Mouse (Mus musculus) adrenal gland, adult 18-20 months (tissue): ENCODE results near the gene Fkbp8. TPM values are rescaled to one million over a fixed set of nuclear protein-coding genes. Genes with fewer than 3 reads are reported as not detected.
A peak's percentile ranks its signal among the peaks of the same experiment; 100 is the strongest.
"Not testable (repeated sequence)": the region's sequence is repeated elsewhere in the genome, so short reads cannot be mapped to it uniquely, and the experiment has no call there.

Source experiments
- DNase-seq, 2 experiments: peaks; one replicate each; pipeline ENCODE4 v3.0.0; 2021 to 2022; ENCODE audit warnings: low spot score in 2 of 2
- total RNA-seq, 2 experiments: library from RNA; stranded (reverse); gene quantifications; 1 replicate in 1 of 2; 2 replicates in 1 of 2; pipeline ENCODE4 v1.2.3; 2021

The Fkbp8 gene
- total RNA-seq, 2 experiments from 2014 or later = 257 to 332 TPM

DNA sequence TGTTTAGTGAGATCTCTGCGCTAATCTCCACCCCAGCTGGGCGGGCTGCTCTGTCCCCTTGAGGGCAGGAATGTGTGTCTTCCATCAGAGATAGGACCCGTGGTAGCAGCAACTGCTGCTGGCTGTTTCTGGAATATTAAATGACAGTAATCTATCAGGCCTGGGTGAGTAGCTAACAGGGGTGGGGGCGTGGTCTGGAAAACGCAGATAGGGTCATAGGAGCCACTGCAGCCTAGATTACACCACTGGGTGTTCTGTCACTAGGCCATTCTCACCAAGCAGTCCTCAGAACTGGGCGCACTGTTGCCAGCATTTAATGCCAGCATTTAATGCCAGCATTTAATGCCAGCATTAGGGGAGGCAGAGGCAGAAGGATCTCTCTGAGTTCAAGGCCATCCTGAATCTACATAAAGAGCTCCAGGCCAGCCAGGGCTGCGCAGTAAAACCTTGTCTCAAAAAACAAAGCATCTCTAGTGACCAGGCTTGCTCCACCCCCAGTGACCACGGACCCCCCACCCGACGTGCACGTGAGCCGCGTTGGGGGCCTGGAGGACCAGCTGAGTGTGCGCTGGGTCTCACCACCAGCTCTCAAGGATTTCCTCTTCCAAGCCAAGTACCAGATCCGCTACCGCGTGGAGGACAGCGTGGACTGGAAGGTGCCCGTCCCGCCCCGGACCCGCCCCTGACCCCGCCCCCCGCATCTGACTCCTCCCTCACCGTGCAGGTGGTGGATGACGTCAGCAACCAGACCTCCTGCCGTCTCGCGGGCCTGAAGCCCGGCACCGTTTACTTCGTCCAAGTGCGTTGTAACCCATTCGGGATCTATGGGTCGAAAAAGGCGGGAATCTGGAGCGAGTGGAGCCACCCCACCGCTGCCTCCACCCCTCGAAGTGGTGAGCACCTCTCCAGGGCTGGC is 26.9 kb upstream of the Fkbp8 start:
- no peak for DNase-seq

DNA sequence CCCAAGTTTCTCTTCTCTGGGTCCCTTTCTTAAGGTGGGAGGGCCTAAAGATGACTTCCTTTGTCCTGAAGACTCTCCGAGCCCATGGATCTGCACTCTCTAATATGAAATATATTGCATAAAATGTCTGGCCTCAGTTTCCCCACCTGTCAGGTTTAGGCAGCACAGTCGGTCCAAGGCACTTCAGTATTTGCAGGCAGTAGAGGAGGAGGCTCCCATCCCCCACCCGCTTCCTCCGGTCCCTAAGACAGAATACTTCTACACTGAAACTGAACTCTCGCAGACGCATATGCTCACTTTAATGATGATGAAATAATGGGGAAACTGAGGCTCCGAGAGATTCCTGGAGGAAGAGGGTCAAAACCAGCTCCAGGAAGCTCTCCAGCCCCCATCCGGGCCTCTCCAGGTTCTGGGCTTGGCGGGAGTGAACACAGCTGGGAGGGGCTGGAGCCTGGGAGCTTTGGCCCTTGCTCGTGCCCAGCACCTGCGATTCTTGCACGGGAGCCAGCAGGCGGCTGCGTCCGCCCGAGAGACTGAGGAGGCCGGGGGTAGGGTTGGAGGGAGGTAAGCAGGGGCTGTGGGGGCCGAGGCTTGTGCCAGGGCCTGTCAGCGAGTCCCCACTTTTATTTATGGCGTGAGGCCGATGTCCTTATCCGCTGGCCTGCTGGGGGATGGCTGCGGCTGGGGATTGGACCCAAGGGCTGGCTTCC is 25.5 kb upstream of the Fkbp8 start:
- DNase-seq = no peak

DNA sequence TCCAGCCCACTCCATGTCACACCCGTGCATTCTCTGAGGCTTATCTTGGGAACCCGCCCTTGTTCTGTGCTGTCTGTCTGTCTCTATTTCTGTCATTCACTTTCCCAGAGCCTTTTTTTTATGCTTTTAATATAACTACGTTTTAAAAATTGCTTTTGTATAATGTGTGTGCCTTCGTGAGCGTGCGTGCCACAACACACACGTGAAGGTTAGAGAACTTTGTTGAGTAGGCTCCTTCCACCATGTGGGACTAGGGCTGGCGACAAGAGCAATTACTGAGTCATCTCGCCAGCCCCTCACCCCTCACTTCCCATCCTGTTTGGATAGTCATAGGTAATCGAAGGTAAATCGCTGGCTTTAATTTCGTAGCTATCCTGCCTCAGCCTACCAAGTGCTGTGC is 25.0 kb upstream of the Fkbp8 start:
- DNase-seq = no peak

DNA sequence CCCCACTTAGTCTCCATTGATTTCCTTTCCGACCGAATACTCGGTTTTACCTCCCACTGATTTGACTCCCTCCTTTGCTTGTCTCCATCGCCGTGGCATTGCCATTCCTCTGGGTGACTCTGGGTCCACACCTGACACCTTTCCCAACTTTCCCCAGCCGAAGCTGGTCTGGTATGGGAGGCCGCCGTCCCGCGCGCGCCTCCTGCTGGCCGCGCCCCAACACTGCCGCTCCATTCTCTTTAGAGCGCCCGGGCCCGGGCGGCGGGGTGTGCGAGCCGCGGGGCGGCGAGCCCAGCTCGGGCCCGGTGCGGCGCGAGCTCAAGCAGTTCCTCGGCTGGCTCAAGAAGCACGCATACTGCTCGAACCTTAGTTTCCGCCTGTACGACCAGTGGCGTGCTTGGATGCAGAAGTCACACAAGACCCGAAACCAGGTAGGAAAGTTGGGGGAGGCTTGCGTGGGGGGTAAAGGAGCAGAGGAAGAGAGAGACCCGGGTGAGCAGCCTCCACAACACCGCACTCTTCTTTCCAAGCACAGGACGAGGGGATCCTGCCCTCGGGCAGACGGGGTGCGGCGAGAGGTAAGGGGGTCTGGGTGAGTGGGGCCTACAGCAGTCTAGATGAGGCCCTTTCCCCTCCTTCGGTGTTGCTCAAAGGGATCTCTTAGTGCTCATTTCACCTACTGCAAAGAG is 24.3 kb upstream of the Fkbp8 start:
- peak; percentile 62 to 66 for DNase-seq

DNA sequence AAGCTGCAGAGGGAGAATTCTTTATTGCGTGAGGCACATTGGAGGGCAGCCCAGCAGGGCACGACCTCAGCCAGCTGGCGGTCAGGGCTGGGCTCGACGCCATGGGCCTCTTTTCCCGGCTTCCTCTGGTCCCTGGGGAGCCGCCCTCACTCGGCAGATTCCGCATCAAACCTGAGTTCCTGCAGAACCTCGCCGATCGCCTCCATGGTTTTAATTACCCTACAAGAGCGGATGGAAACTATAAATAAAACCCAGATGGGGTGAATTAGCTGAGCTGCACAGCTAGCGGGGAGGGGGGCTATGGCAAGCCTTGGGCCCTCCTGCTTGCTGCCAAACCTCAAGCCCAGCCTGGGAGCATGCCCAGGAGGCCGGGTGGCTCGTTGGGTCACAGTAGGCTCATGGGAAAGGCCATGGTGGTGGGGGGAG is 23.2 kb upstream of the Fkbp8 start:
- DNase-seq = peak in 1 of 2 experiments; percentile 65

DNA sequence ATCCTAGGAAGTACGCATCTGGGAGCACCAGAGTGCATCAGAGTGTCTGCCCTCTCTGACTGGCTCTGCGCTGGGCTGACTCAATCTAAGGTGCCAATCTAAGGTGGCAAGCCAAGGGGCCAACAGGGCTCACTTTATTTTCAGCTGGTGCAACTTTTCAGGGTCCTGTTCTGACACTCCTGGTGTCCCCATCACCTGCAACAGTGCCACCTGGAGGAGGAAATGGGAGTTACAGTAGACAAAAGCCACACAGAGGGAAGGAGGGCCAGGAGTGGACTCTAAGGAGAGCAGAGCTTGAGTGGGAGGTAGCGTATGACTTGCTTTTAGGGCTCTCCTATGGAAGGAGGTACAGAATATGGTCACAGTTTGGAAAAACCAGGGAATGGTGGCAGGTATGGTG is 22.7 kb upstream of the Fkbp8 start:
- peak; percentile 79 to 80 for DNase-seq

DNA sequence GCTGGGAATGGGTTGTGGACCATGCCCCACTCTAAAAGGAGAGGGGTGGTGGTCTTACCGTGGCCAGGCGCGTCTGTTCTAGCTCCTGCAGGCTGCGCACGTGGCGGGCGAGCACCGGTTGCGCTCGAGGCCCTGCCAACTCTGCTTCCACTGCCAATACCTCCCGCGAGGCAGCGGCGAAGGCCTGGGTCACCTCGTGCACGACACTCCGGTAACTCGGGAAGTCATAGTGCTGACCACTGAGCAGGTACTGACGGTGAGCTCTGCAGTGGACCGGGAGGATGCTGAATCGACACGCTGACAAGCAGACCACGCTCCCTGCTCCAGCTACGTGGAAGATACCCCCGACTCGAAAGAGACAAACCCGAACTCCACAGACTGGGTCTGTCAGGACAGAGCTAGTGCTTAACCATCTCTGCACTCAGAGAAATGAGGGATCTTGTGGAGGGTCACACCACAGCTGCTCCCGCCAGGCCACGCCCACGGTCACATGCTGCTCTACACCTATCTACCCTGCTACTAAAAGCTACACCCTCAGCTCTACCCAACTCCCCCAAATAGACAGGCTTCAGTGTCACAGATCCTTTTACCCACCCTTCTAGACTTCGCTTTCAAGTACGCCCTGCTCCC is 21.7 kb upstream of the Fkbp8 start:
- DNase-seq = no peak

DNA sequence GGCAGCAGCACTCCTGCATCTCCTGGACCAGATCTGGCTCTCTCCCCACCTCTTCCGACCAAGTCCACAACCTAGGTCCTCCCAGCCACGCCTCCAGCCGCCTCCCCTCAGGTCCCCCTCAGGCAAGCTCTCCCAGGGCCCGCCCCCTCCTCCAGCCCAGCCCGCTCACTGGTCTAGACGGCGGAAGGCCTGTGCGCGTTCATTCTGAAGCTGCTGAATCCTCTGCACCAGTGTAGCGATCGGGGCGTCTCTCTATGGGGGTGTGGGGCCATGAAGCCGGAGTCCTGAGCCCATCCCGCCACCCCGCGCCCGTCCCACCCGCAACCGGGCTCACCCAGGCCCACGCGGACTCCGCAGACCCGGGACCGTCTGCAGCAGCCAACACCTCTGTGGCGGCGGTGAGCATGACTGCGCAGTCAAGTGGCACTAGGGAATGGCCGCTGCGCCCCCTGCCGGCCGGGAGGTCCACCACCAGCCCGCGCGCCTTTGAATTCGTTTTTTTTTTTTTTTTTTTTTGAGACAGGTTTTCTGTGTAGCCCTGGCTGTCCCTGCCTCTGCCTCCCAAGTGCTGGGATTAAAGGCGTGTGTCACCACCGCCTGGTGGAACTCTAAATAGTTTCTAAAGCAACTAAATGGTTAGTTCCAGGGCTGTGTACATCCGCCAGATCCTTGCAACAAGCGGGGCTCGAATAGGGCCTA is 21.0 kb upstream of the Fkbp8 start, which contains the start of gene Rex1bd:
TSS of gene Rex1bd (minus strand) at position 425 of the 699 bp plus-strand sequence.
- DNase-seq = peak; percentile 94 to 95

DNA sequence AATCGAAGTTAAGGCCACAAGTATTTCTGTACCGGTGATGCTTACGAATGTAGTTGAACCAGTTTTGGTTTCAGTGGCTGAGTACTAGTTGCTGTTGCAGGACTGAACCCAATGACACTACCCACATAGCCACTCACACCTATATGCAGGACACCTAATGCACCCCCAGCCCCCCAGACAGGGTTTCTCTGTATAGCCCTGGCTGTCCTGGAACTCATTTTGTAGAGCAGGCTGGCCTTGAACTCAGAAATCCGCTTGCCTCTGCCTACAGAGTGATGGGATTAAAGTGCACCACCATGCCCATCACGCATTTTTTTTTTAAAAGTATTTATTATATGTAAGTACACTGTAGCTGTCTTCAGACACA is 20.5 kb upstream of the Fkbp8 start:
- no peak for DNase-seq

DNA sequence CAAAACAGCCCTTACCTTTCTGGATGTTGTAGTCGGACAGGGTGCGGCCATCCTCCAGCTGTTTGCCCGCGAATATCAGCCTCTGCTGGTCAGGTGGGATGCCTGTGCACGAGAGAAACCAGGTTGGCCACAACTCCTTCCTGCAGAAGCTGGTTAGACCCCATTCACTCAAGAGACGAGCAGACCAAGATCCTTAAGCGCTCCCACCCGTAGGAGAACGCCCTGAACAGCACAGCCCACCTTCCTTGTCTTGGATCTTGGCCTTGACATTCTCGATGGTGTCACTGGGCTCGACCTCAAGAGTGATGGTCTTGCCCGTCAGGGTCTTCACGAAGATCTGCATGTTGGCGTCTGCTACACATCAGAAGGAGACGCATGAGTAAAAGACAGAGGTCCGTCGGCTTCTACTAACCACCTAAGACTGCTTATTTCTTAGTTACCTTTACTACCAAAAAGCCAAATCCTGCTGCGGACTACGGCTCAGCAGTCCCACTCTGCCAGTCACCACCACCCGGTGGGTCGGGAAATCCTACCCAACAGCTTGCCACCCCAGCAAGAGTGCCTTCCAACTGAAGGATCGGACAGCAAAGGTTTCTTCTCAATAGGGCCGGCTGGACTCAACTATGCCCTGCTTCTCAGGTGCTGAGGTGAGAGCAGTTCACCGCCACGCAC is 18.1 kb upstream of the Fkbp8 start:
- no peak for DNase-seq

DNA sequence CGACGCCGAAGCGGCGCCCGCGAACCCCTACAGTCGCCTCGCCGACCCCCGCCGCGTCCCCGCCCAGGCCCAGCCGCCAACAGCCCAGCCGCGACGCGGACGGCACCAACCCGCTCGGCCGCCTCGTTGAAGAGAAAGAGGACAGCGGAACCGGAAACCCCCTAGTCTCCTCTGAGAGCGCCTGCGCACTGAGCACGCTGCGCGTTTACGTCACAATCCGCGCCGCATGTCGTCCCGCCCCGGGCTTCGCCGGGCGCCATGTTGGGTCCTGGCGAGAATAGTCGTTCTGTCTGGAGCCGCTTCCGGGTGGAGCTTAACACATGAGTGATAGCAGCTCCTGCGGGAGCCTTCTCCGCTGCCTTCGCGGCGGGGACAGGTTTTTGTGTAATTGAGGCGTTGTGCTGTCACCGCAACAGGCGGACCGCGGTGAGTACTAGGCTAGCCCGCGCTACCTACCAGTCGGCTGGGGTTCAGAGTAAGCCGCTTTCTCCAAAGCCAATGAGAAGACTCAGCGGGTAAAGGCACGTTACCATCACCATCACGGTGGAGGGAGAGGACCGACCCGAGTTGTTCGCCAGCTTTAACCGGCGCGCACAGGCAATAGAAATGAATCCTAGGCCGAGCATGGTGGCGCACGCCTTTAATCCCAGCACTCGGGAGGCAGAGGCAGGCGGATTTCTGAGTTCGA is 17.2 kb upstream of the Fkbp8 start, which contains the start of gene Uba52:
TSS of gene Uba52 (minus strand) at position 574 of the 688 bp plus-strand sequence.
- peak; percentile 95 for DNase-seq

DNA sequence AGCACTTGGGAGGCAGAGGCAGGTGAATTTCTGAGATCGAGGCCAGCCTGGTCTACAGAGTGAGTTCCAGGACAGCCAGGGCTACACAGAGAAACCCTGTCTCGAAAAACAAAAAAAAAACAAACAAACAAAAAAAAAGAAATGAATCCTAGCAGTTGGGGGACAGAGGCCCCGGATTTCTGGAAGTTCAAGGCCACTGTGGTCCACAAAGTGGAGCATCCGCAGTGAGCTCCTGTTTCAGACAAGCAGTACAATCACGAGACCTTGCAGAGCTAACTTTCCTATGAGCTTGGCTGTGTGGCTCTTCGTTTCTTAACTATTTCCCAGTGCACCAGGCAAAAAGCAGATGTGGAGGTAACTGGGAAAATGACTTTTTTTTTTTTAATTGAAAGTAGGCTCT is 16.4 kb upstream of the Fkbp8 start:
- not testable (repeated sequence) for DNase-seq

DNA sequence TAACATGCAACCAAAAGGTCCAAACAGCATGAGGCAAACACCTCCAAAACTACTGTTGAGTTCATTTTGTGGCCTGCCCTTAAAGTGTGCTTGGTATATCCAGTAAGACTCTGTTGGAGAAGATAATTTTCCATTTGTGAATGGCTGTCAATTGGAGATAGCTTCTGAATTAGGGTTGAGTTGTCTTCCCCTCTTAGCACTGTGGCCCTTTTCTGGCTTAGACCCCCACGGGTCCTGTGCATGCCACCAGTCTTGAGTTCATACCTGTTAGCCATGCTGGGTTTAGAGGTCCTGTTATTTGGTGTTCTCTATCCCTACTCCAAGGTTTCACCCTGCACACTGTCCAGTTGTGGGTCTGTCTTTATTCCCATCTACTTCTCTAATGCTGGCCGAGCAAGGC is 15.8 kb upstream of the Fkbp8 start:
- DNase-seq = no peak

DNA sequence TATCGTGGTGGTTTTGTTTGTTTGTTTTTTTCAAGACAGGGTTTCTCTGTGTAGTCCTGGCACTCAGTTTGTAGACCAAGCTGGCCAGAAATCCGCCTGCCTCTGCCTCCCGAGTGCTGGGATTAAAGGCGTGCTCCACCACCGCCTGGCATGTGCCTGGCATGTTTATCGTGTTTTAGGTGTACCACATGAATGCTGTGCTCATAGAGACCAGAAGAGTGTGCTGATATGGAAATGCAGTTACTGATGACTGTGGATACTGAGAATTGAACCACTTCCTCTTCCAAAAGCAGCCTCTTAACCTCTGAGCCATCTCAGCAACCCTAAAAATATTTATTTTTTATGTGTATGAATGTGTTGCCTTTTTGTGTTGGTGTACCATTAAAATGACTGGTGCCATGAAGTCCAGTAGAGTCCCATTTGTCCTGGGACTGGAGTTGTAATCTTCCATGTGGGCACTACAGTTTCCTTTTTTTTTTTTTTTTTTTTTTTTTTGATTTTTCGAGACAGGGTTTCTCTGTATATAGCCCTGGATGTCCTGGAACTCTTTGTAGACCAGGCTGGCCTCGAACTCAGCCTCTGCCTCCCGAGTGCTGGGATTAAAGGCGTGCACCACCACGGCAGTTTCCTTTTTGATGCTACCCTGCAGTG is 15.1 kb upstream of the Fkbp8 start:
- no peak for DNase-seq

DNA sequence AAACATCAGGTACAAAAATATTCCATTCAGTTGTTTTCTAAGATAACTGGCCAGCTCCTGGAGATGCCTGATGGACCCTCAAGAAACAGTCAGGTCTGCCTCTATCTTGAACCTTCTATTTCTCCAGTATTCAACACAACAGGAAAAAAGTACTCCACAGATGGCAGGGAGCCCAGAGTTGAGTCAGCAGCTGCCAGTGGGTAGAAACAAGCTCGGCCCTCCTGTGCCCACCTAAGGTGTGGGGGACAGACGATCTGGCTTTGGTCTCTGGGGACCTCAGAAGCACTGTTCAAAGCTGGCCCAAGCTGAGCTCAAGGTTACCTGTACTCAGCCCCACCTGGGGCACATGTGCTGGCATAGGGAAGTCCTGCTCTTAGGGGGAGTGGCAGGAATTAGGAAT is 14.1 kb upstream of the Fkbp8 start:
- peak; percentile 56 to 57 for DNase-seq

DNA sequence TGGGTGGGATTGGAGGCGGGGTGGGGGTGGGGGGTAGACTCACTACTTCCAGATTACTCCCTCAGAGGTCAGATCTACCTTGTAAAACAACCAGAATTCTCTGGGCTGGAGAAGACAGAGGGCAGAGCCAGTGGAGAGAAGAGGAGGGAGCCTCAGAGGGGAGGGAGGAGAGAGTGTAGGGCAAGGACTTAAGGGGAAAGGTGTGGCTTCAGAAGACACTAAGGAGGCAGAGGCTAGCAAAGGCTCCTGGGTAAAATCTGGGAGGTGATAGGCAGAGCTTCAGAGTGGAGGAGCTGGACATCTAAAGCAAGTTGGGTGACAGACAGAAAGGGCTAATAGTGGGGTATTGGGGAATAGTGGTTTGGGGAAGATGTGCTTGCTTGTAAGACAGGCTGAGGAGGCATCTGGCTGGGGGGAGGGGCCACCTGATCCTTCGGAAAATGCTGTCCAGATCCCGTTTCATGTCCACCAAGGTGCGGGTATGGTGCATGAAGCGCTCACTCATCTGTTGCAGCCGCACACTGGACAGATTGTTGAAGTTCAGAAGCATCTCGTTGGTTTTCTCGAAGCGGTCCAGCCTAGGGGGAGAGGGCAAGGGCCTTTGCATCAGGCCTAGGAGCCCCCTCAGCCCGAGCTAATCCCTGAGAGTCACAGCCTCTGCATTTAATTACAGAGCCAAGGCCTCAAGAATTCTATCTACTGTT is 9.4 kb upstream of the Fkbp8 start:
- no peak for DNase-seq

DNA sequence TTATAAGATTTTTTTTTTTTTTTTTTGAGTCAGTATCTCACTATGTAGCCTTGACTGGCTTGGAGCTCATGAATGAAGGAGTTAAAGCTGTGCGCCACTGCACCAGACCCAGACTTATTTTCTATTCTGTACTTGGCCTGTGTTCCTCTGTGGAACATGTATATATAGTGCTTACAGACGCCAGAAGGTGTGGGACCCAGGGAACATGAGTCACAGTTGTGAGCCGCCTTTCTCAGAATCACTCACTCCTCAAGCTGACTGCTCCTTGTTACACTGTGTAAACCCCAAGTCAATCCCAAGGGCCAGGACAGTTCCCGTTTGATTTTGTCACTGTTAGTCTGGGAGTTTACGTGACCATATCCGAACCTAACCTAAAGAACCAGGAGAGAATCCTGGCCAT is 8.5 kb upstream of the Fkbp8 start:
- no peak for DNase-seq

DNA sequence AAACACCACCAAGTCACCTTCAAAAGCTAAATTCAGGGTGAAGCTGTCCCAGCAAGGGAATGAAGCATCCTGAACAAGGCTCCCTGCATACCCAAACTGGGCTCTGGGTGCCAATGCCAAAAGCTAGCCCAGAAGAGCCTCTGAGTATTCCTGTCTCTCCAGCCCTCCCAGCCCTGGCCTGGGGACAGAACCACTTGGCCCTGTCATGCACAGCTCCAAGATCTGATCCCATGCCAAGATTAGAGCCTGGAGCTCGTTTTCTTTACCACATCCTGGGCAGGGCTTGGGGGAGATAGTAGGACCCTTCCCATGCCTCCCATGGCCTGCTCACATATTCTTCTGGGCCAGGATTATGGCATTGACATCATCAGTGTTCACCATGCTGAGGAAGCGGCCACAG is 7.9 kb upstream of the Fkbp8 start:
- DNase-seq = no peak
